Mouse (Mus musculus): ENCODE measurements around the gene Pla2g4a.
"Not testable (repeated sequence)": the region's sequence is repeated elsewhere in the genome, so short reads cannot be mapped to it uniquely, and the experiment has no call there.

- not testable (repeated sequence) for TF ChIP-seq POLR2A (IDR thresholded peaks at IDR 0.05; ENCODE audit: extremely low read depth, insufficient read depth, low read length); CTCF (IDR thresholded peaks at IDR 0.05; ENCODE audit: low read depth, low read length)
Observed at GRCm38 (mm10) chr1:149923737-149924136, 37.4 kb downstream of the Pla2g4a start.

Data from liver, adult 2 months (tissue).